Mouse (Mus musculus): ENCODE results near the gene Olfr729. TPM values are rescaled to one million over a fixed set of nuclear protein-coding genes. Genes with fewer than 3 reads are reported as not detected.

Gene Olfr729
- total RNA-seq (2023), result not detected

DNA sequence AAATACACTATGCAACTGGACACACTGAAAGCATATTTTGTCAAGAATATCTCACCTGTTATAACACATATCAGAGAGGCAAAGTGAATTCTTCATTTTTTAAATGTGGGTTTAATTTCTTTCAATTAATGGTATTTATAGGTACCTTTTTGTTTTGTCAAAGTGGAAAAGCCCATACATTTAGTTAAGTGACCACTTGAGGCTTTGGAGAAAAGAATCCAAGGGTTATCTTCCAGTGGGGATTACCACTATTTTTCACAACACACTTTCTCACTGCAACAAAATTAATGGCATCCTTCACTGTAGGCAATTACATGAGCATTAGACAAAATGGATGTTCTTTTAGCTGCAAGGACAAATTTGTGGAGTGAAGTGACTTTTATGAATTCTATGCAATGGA lies at the start of gene Olfr729:
TSS of gene Olfr729 (minus strand) at position 101 of the 400 bp plus-strand sequence.

DNA sequence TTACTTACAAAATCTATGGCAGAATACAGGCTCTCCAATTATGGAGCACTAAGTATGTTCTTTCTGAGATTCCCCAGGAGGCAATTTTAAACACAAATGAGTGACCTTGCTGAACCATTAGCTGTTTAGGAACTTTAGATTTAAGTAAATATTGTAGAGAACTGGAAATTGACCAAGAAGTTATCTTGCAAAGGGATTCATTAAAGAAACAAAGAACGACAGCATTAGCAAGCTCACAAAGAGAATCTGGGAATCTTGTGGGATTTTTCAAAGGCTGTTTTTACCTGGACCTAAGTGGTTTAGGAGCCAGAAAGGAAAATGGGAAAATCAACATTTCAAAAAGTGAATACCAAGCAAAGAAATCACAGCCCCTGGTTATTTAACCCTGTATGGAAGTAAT lies 35.4 kb upstream of the Olfr729 start, which contains the start of gene Olfr730:
TSS of gene Olfr730 (minus strand) at position 101 of the 400 bp plus-strand sequence.

DNA sequence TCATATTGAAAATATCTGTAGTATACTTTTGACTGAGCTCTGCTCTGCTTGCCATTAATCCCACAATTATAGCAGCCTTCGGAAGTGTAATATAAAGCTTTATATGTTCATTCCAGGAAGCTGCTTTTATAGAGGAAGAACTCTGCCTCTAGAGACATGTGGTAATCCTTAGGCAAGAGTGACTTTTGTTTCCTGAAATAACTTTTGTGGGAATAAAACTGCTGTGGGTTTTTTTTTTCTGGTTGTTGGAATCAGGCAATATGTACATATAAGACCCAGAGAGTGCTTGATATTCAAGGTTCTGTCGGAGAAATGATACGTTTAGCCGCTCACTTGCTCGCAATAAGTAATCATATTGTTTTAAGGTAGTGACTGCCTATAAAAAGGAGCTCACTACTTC lies 10.1 kb downstream of the Olfr729 start, which contains the start of gene Olfr728:
TSS of gene Olfr728 (minus strand) at position 101 of the 400 bp plus-strand sequence.

DNA sequence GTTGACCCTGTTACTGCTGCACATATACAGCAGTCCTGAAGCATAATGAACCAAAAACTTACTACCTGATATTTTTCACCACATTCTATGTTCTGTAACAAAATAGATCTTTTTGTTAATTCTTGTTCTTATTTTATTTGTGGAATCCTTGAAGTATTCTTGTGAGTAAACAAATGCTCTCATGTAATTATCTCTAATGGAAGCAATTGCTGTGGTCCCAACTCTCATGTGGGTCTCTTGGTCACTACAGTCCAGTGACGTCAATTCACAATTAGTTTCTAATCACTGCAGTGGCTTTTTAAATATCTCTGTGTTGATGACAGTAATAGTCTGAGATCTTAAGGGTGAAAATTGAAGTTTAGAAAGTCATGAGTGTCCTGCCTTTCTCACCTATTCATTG lies 29.8 kb downstream of the Olfr729 start, which contains the start of gene Olfr727:
TSS of gene Olfr727 (plus strand) at position 301 of the 400 bp plus-strand sequence.

Other genes starting within 250 kb of the Olfr729 start
- gene Olfr723, start 221.1 kb downstream of the Olfr729 start, total RNA-seq (2023), result not detected
- gene Olfr724, start 189.6 kb downstream of the Olfr729 start, total RNA-seq (2023), result not detected
- not detected for gene Olfr725, start 112.5 kb downstream of the Olfr729 start, total RNA-seq (2023)
- gene Olfr726, start 62.0 kb downstream of the Olfr729 start, total RNA-seq (2023), result not detected
- gene Olfr727, start 29.7 kb downstream of the Olfr729 start, total RNA-seq (2023), result not detected
- not detected for gene Olfr728, start 10.2 kb downstream of the Olfr729 start, total RNA-seq (2023)
- not detected for gene Olfr730, start 35.3 kb upstream of the Olfr729 start, total RNA-seq (2023)
- not detected for gene Olfr731, start 89.0 kb upstream of the Olfr729 start, total RNA-seq (2023)
- gene Olfr732, start 131.3 kb upstream of the Olfr729 start, total RNA-seq (2023), result not detected
- gene Olfr733, start 148.6 kb upstream of the Olfr729 start, total RNA-seq (2023), result not detected
- not detected for gene Olfr734, start 173.9 kb upstream of the Olfr729 start, total RNA-seq (2023)
- not detected for gene Olfr735, start 196.0 kb upstream of the Olfr729 start, total RNA-seq (2023)
- 0.24 TPM for gene Tlr11, start 205.0 kb upstream of the Olfr729 start, total RNA-seq (2023)
- gene Olfr736, start 228.3 kb upstream of the Olfr729 start, total RNA-seq (2023), result not detected